Mouse (Mus musculus) cortical plate, adult 2 months (tissue): ENCODE measurements around the gene Tbx20. TPM values are rescaled to one million over a fixed set of nuclear protein-coding genes. Genes with fewer than 3 reads are reported as not detected.

ENCODE experiments used
- H3K27ac ChIP-seq: fragments of 200-500 bp; 2 replicates; pipeline ENCODE4 v1.5.1; 2012; ENCODE audit warnings: low read length, control low read depth, inconsistent platforms; ENCODE audit not compliant: insufficient read depth
- H3K4me1 ChIP-seq: fragments of 200-500 bp; 2 replicates; pipeline ENCODE4 v1.6.1; 2011; ENCODE audit warnings: low read length; ENCODE audit not compliant: control insufficient read depth, insufficient read depth
- H3K4me3 ChIP-seq: fragments of 200-500 bp; 2 replicates; pipeline ENCODE4 v1.5.1; 2011; ENCODE audit warnings: mild to moderate bottlenecking, low read length, control low read depth; ENCODE audit not compliant: insufficient read depth
- CTCF ChIP-seq: fragments of 200-500 bp; IDR thresholded peaks from 2 replicates; pipeline ENCODE4 v1.5.1; 2011; ENCODE audit warnings: mild to moderate bottlenecking, control low read depth, low read length; ENCODE audit not compliant: insufficient read depth; ENCODE audit errors: extremely low read depth
- POLR2A ChIP-seq: fragments of 200-500 bp; IDR thresholded peaks from 2 replicates; pipeline ENCODE4 v1.6.1; 2011; ENCODE audit warnings: mild to moderate bottlenecking, low read length, control low read depth; ENCODE audit not compliant: insufficient read depth; ENCODE audit errors: extremely low read depth
- polyA plus RNA-seq: library from polyadenylated mRNA; depleted of rRNA; stranded (reverse); fragments of >200 nt; gene quantifications from 2 replicates; pipeline ENCODE4 v1.2.3, GENCODE M21; 2012

The Tbx20 gene
- polyA plus RNA-seq, 1 experiment: not detected

DNA sequence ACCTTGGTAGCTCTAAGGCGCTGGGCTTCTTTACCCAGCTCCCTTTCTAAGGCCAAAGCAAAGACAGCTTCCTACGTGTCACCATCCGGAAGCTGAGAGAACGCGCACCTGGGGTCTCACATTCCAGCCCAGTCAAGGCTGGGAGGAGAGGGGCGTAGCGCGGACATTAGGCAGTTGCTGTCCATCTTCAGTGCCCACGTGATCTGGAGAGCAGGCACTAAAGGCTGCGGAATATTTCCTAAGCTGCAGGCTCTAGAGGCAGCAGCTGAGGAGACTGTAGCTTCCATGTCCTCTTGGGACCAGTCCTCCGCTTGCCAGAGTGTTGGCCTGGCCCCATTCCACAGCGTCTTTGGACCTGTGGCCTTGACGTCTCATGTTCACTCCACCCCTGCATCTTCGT is 3.9 kb upstream of the Tbx20 start:
- H3K4me3 ChIP-seq: no peak overlapping the region
- no peaks in the 10 kb centered on the region for H3K4me1 ChIP-seq
- TF ChIP-seq CTCF (no peak), POLR2A (no peak)
- H3K27ac ChIP-seq: no peak overlapping the region

DNA sequence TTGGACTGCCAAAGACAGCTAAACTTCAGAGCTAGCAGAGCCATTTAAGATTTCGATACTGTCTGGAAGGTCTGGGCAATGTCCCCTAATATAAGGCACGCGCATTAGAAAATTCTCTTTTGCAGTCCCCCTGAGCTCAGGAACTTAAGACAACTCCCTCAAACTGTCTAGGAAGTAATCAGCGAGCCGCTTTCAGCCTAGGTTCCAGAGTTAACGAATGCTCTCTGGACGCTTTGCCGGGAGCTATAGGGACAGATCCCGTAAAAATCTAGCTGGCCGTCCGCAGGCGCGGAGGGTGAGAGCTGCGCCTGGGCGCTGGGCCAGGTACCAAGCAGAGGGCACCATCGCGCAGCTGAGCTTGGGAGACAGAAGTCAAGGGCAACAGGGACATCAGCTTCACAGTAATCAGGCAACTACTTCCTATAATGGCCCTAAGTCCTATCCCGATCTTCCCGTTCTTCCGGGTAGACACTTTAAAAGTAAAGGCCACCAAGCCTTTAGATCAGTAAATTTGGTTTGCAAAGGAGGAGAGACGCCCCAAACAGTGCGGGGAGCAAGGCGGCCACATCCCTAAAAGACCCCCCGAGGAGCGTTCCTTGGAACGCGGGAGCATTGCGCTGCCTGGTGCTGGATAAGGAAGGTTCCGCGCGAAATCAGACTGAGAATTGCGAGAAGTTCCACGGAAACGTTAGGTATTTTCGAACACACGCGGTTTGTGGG is 3.2 kb upstream of the Tbx20 start:
- H3K4me3 ChIP-seq: no peak overlapping the region
- no peak overlapping the region for H3K27ac ChIP-seq
- no peak for TF ChIP-seq POLR2A
- TF ChIP-seq CTCF: no peak
- H3K4me1 ChIP-seq: no peaks in the 10 kb centered on the region

- Histone ChIP-seq H3K27ac (no peak overlapping the region), H3K4me1 (no peaks in the 10 kb centered on the region), H3K4me3 (no peak overlapping the region)
- TF ChIP-seq POLR2A (no peak), CTCF (no peak)
These were observed 2.4 kb upstream of the Tbx20 start for GRCm38 (mm10) chr9:24776487-24776886.

DNA sequence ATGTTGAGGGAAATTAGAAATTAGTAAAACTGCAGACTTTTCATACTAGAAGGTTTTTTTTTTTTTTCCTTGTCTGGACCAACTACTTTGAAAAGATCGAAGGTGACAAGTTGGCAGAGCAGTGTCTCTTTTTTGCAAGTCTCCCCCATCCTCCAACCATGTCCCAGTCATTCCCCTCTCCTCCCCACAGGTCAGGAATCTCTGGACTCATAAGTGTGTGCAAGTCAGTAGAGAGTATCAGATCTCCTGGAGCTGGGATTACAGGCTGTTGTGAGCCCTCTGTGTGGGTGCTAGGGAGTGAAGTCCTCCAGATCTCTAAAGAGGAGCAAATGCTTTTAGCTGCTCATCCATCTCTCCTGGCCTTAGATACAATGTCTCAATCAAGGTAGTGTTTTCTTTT is 1.5 kb upstream of the Tbx20 start:
- no peak overlapping the region for H3K4me3 ChIP-seq
- TF ChIP-seq POLR2A (no peak), CTCF (no peak)
- no peaks in the 10 kb centered on the region for H3K4me1 ChIP-seq
- H3K27ac ChIP-seq: no peak overlapping the region

DNA sequence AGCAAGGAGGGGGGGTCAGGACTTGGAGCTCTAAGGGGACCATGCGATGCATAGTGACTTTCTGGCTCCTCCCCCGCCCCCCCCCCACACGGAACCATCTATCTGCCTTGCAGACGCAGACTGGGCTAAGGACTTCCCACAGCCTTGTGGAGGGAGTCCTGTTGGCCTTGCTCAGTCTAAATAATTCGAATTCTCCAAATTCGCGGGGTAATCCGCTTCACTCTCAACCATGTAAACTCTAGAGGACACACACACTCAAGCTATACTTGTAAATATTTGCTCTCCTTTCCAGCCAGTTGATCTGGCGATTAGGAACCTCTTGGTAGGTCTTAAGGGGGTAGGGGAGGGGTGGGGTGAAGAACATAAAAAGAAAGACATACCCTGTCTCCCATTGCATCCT is 898 bp upstream of the Tbx20 start:
- TF ChIP-seq CTCF (no peak), POLR2A (no peak)
- H3K4me1 ChIP-seq: no peaks in the 10 kb centered on the region

DNA sequence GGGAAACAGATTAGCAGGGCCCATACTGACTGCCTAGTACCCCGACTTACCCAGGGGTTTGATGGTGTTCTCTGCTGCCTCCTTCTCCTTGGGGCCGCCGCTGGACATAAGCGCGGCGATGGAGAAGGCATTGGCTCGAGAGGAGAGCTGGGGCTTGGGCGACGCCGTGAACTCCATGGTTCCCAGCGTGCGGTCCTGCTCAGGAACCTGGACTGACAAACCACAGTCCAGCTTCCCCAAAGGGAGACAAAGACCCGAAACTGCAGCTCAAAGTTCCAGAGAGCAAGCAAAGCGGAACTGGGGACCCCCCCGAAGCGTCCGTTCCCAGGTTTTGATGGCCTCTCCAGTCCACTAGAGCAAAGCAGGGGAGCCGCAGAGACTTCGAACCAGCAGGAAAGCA is 434 bp downstream of the Tbx20 start:
- TF ChIP-seq POLR2A (no peak), CTCF (no peak)
- no peak overlapping the region for H3K4me3 ChIP-seq
- no peak overlapping the region for H3K27ac ChIP-seq
- no peaks in the 10 kb centered on the region for H3K4me1 ChIP-seq

More for the DNA sequence above, 898 bp upstream of the Tbx20 start:
- Histone ChIP-seq H3K27ac (no peak overlapping the region), H3K4me3 (no peak overlapping the region)

- no peaks in the 10 kb centered on the region for H3K4me1 ChIP-seq
- H3K27ac ChIP-seq: no peak overlapping the region
- no peak overlapping the region for H3K4me3 ChIP-seq
- no peak for TF ChIP-seq POLR2A
- no peak for TF ChIP-seq CTCF
These were observed 932 bp downstream of the Tbx20 start for GRCm38 (mm10) chr9:24773171-24773570.

GRCm38 (mm10) chr9:24772431-24773120 is 1.5 kb downstream of the Tbx20 start:
- no peak for TF ChIP-seq POLR2A
- no peak for TF ChIP-seq CTCF
- Histone ChIP-seq H3K4me3 (no peak overlapping the region), H3K4me1 (no peaks in the 10 kb centered on the region), H3K27ac (no peak overlapping the region)

DNA sequence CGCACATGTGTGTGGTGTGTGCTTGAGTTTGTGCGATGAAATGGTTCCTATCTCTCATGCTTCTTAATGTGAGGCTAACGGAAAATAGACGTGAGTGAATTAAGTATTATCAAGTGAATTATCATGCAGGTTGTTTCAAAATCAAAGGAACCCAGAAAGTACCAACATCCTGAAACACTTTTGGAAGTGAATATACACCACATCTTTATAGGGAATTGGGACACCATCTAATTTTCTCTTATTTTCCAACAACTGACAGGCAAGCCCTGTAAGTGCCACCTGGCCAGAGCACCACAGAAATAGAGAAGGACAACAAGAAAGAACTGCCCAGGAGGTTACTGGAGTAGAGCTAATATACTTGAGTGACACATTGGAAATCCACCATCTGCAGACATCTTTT is 2.4 kb downstream of the Tbx20 start:
- no peak for TF ChIP-seq POLR2A
- no peak for TF ChIP-seq CTCF
- Histone ChIP-seq H3K27ac (no peak overlapping the region), H3K4me3 (no peak overlapping the region)

DNA sequence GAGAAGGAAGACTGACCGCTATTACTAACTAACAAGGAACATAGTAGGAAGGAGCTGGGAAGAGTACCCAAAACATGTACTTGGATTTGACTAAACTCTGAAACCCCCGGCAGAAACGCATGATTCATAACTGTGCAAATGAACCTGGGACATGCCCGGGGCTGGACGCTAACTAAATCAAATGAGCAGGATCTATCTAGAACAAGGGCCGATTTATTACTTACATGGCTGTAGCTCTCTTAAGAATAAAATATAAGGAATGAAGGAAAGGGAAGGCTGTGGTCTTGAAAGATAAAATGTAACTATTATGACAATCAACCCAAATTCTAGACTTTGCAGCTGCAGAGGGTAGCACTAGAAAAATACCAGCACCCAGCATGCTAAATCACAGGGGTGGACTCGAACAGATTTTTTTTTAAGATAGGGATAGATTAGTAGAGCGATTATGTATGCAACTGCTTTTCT is 3.1 kb downstream of the Tbx20 start:
- TF ChIP-seq POLR2A (no peak), CTCF (no peak)
- H3K4me3 ChIP-seq: no peak overlapping the region
- no peak overlapping the region for H3K27ac ChIP-seq
- H3K4me1 ChIP-seq: no peaks in the 10 kb centered on the region

More for the DNA sequence above, 2.4 kb downstream of the Tbx20 start:
- H3K4me1 ChIP-seq: no peaks in the 10 kb centered on the region
